Mouse (Mus musculus) ES-E14 (cell line): ENCODE results near the gene Znfx1. TPM values are rescaled to one million over a fixed set of nuclear protein-coding genes. Genes with fewer than 3 reads are reported as not detected.

Source experiments
- DNase-seq: peaks from one replicate; pipeline ENCODE4 v3.0.0-alpha.2; 2013; ENCODE audit warnings: low read depth, low spot score
- H3K27ac ChIP-seq: 2 replicates; pipeline ENCODE4 v1.5.1; 2012; ENCODE audit warnings: low read depth, mild to moderate bottlenecking, low read length, moderate library complexity, mixed read lengths; ENCODE audit not compliant: poor library complexity, insufficient read depth, severe bottlenecking
- H3K36me3 ChIP-seq: 2 replicates; pipeline ENCODE4 v1.6.1; 2012; ENCODE audit warnings: mild to moderate bottlenecking, low read length, moderate library complexity, mixed read lengths; ENCODE audit not compliant: control insufficient read depth, poor library complexity, insufficient read depth, severe bottlenecking
- H3K4me1 ChIP-seq, 2 experiments: fragments of 150-350 bp in 1 of 2; sonication (generic) in 1 of 2; 2 replicates each; pipeline ENCODE4 v1.6.1; 2012; ENCODE audit warnings: low read length in 2 of 2, mild to moderate bottlenecking in 1 of 2, mixed read lengths in 1 of 2; ENCODE audit not compliant: control insufficient read depth in 2 of 2, insufficient read depth in 2 of 2, poor library complexity in 1 of 2
- H3K4me3 ChIP-seq, 2 experiments: fragments of 150-350 bp in 1 of 2; sonication (generic) in 1 of 2; 2 replicates each; pipeline ENCODE4 v1.5.1; 2012; ENCODE audit warnings: low read length in 2 of 2, low read depth in 1 of 2, mild to moderate bottlenecking in 1 of 2, mixed read lengths in 1 of 2; ENCODE audit not compliant: insufficient read depth in 1 of 2, poor library complexity in 1 of 2, severe bottlenecking in 1 of 2
- H3K9ac ChIP-seq: 2 replicates; pipeline ENCODE4 v1.6.1; 2012; ENCODE audit warnings: low read depth, mild to moderate bottlenecking, low read length, mixed read lengths; ENCODE audit not compliant: poor library complexity, insufficient read depth, severe bottlenecking
- H3K9me3 ChIP-seq: fragments of 150-350 bp; sonication (generic); 2 replicates; pipeline ENCODE4 v1.6.1; 2012; ENCODE audit warnings: low read depth, mild to moderate bottlenecking, low read length; ENCODE audit not compliant: control insufficient read depth, insufficient read depth
- CHD2 ChIP-seq: IDR thresholded peaks from 2 replicates; pipeline ENCODE4 v1.6.1; 2014; ENCODE audit warnings: mild to moderate bottlenecking, low read depth, low read length, inconsistent platforms
- HCFC1 ChIP-seq: IDR thresholded peaks from 2 replicates; pipeline ENCODE4 v1.6.1; 2012; ENCODE audit warnings: low read length, inconsistent platforms, borderline replicate concordance; ENCODE audit not compliant: insufficient read depth
- MAFK ChIP-seq: IDR thresholded peaks from 2 replicates; pipeline ENCODE4 v1.6.1; 2014; ENCODE audit warnings: mild to moderate bottlenecking, low read depth, low read length, inconsistent platforms; ENCODE audit not compliant: insufficient read depth
- ZC3H11A ChIP-seq: IDR thresholded peaks from 2 replicates; pipeline ENCODE4 v1.6.1; 2012; ENCODE audit warnings: low read depth, mild to moderate bottlenecking, inconsistent platforms, low read length, borderline replicate concordance
- ZNF384 ChIP-seq: IDR thresholded peaks from 2 replicates; pipeline ENCODE4 v1.6.1; 2012; ENCODE audit warnings: low read depth, low read length, inconsistent platforms
- in situ Hi-C, 2 experiments: fragments of 600-800 bp; cut with MboI; formaldehyde crosslinking; loops; one replicate each; pipeline ENCODE4 v1.15.1; 2025; ENCODE audit warnings: low sequenced_read_pairs in 2 of 2, inconsistent platforms in 1 of 2; ENCODE audit not compliant: unreplicated experiment in 2 of 2
- total RNA-seq: library from RNA; depleted of rRNA; stranded (reverse); fragments of 300-350 nt; gene quantifications from 2 replicates; pipeline ENCODE4 v1.2.3, GENCODE M21; 2012

Znfx1 gene
- total RNA-seq, 1 experiment, result 15.3 TPM

DNA sequence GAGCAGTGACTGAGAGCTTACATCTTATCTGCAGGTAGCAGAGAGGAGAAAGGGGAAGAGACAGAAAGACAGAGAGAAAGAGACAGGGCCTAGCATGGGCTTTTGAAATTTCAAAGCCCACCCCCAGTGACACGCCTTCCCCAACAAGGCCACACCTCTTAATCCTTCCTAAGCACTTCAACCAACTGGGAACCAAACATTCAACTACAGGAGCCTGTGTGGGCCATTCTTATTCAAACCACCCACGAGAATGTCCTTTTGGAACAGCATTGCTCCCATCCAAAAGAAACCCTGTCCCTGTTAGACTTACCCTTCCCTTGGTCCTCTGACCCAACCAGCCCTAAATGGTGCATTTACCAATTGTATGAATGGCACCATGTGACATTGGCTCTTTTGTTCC lies 13.9 kb upstream of the Znfx1 start:
- Histone ChIP-seq H3K27ac (no peak overlapping the region), H3K9ac (no peak overlapping the region), H3K9me3 (no peaks in the 10 kb centered on the region), H3K4me1 (peaks cover 6 to 22% of the 10 kb centered on the region in 2 experiments), H3K4me3 (no peak overlapping the region), H3K36me3 (no peaks in the 10 kb centered on the region)
- TF ChIP-seq MAFK (no peak), CHD2 (no peak), ZC3H11A (no peak), HCFC1 (no peak), ZNF384 (no peak)
- DNase-seq, result no peak
- in situ Hi-C loops, result loop anchor here (10.0 kb wide), 2 partner anchors 128 to 138 kb away; no protein-coding TSS in a partner anchor

DNA sequence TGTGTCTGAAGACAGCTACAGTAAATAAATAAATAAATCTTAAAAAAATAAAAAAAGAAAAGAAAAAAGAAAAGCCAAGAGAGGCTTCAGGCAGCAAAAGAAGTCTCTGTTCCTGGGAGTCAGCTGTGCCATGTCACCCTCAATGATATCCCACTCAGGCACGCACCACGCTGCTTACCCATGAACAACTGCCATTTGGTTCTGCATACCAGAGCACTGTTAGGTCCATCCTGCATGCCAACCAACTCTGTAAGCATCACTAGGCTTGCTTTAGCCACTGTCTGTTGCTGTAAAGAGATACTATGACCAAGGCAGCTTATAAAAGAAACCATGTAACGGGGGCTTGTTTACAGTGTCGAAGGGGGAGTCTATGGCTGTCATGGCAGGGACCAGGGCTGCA lies 13.5 kb upstream of the Znfx1 start:
- Histone ChIP-seq H3K4me1 (peaks cover 6 to 22% of the 10 kb centered on the region in 2 experiments), H3K9me3 (no peaks in the 10 kb centered on the region), H3K9ac (no peak overlapping the region), H3K27ac (no peak overlapping the region), H3K36me3 (no peaks in the 10 kb centered on the region), H3K4me3 (no peak overlapping the region)
- TF ChIP-seq CHD2, result no peak
- no peak for TF ChIP-seq ZC3H11A
- TF ChIP-seq MAFK, result no peak
- TF ChIP-seq HCFC1, result no peak
- in situ Hi-C loops, result loop anchor here (10.0 kb wide), 2 partner anchors 128 to 138 kb away; no protein-coding TSS in a partner anchor
- DNase-seq, result no peak

DNA sequence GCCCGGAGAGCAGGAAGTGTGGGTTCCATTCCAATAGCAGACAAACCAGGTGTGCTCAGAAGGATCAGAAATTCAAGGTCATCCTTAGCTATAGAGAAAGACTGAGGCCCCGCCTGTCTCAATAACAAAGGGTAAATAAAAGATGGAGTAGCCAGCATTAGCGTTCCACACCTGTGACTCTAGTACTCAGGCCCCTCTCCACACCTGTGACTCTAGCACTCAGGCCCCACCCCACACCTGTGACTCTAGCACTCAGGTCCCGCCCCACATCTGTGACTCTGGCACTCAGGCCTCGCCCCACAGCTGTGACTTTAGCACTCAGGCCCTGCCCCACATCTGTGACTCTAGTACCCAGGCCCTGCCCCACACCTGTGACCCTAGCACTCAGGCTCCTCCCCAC lies 11.8 kb upstream of the Znfx1 start:
- Histone ChIP-seq H3K4me3 (no peak overlapping the region), H3K9me3 (no peaks in the 10 kb centered on the region), H3K27ac (peak overlapping the region; percentile 55), H3K36me3 (no peaks in the 10 kb centered on the region), H3K4me1 (peaks cover 3 to 21% of the 10 kb centered on the region in 2 experiments), H3K9ac (no peak overlapping the region)
- TF ChIP-seq ZNF384 (no peak), HCFC1 (no peak), ZC3H11A (no peak), MAFK (no peak), CHD2 (no peak)
- DNase-seq, result no peak
- in situ Hi-C loops, result loop anchor here (10.0 kb wide), 2 partner anchors 130 to 140 kb away; no protein-coding TSS in a partner anchor

DNA sequence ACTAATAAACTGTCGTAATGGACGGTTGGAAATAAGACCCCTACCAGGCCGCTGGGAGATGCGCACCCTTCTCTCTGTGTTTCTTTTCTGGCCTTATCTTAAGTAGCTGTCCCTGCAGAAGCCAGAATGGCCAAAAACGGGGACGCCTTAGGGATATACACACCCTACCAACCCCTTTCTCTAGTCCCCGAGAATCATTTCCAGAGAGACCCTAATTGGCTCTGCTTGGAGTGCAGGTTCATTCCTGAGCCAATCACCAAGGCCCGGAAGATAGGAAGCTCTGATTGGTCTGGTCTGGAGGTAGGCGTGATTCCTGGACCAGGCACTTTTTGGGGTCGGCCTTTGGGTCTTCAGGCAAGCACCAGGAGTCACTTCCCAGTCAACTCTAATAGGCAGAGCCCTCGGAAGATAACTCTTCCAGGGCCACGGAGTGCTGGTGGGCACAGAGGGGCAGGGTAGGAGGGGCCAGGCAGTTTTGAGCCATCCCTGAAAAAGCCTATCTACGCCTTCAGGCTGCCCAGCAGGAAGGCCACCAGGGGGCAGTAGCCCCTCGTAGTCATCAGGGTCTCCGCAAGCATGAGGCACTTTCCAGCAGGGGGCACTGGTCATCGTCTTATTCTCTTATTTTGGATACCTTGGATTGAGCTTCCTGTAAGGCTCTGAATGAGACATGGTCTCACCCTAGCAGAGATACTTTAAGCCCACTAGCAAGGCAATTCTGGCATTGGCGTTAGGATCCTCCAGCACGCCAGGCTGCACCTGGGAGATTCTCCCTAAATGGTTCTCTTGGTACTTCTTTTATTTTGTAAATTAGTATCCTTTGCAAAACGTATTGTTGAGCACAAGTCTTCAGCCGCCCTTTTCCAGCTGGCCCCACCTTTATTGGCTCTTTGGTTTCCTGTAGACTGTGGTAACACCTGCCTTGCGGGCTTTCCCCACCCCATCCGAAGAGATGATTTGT lies 9.1 kb upstream of the Znfx1 start:
- peak; percentile 98 for DNase-seq
- peak overlapping the region; percentile 98 for H3K27ac ChIP-seq
- peak overlapping the region; percentile 66 to 75 for H3K4me3 ChIP-seq
- in situ Hi-C loops, result loop anchor here (10.0 kb wide), 2 partner anchors 133 to 143 kb away; no protein-coding TSS in a partner anchor
- TF ChIP-seq MAFK (0 out of 2 replicates have a peak, but pooled peaks have one; percentile 3), ZNF384 (no peak), ZC3H11A (peak; percentile 81), HCFC1 (peak; percentile 57; the same call in 1 of the 2 replicates), CHD2 (peak; percentile 76; the same call in 1 of the 2 replicates)
- H3K4me1 ChIP-seq, result peaks cover 2 to 9% of the 10 kb centered on the region in 2 experiments
- peak overlapping the region; percentile 82 for H3K9ac ChIP-seq
- H3K36me3 ChIP-seq, result no peaks in the 10 kb centered on the region
- H3K9me3 ChIP-seq, result no peaks in the 10 kb centered on the region
